Mouse (Mus musculus) kidney, adult 2 months (tissue): ENCODE results near the gene Fads2. TPM values are rescaled to one million over a fixed set of nuclear protein-coding genes. Genes with fewer than 3 reads are reported as not detected.

ENCODE experiments used
- DNase-seq: peaks from one replicate; pipeline ENCODE4 v3.0.0; 2021
- H3K27ac ChIP-seq: fragments of 200-500 bp; 2 replicates; pipeline ENCODE4 v1.5.1; 2012; ENCODE audit warnings: low read depth, low read length, control low read depth, inconsistent platforms; ENCODE audit not compliant: insufficient read depth
- H3K27me3 ChIP-seq: fragments of 200-500 bp; replicated peaks from 2 replicates; pipeline ENCODE4 v1.6.1; 2012; ENCODE audit warnings: mild to moderate bottlenecking, moderate library complexity, low read length, inconsistent platforms; ENCODE audit not compliant: control insufficient read depth, insufficient read depth
- H3K36me3 ChIP-seq: fragments of 200-500 bp; 2 replicates; pipeline ENCODE4 v1.6.1; 2012; ENCODE audit warnings: mild to moderate bottlenecking, moderate library complexity, low read length, inconsistent platforms; ENCODE audit not compliant: control insufficient read depth, insufficient read depth
- H3K4me1 ChIP-seq: fragments of 200-500 bp; 2 replicates; pipeline ENCODE4 v1.6.1; 2011; ENCODE audit warnings: low read length; ENCODE audit not compliant: control insufficient read depth, insufficient read depth
- H3K4me3 ChIP-seq: fragments of 200-500 bp; 2 replicates; pipeline ENCODE4 v1.5.1; 2011; ENCODE audit warnings: mild to moderate bottlenecking, low read depth, low read length, control low read depth; ENCODE audit not compliant: insufficient read depth
- CTCF ChIP-seq: fragments of 200-500 bp; conservative IDR thresholded peaks from 2 replicates; pipeline ENCODE4 v1.5.1; 2011; ENCODE audit warnings: low read depth, mild to moderate bottlenecking, control low read depth, low read length, moderate library complexity, mixed read lengths; ENCODE audit not compliant: insufficient read depth, insufficient read length
- POLR2A ChIP-seq: fragments of 200-500 bp; IDR thresholded peaks from one replicate; pipeline ENCODE4 v1.6.1; 2011; ENCODE audit warnings: low read depth, low read length, control low read depth
- WGBS: fragments of 180-500 bp; shearing (Covaris S2); methylation state at CpG from one replicate; pipeline ENCODE4 v1.1.7; 2018; 5-methylcytosine and 5-hydroxymethylcytosine counted together
- polyA plus RNA-seq: library from polyadenylated mRNA; depleted of rRNA; stranded (reverse); fragments of >200 nt; gene quantifications from 2 replicates; pipeline ENCODE4 v1.2.3, GENCODE M21; 2012

Gene Fads2
- polyA plus RNA-seq, 1 experiment, result 240 TPM

GRCm38 (mm10) chr19:10112956-10113355, 11.4 kb upstream of the Fads2 start:
- Histone ChIP-seq H3K27ac (no peak overlapping the region), H3K36me3 (no peaks in the 10 kb centered on the region), H3K4me1 (no peaks in the 10 kb centered on the region), H3K27me3 (no peaks in the 10 kb centered on the region), H3K4me3 (no peak overlapping the region)
- DNase-seq, result peak; percentile 35
- WGBS, result 56% methylated on average over 4 of the region's 4 CpGs
- TF ChIP-seq CTCF, result no peak

- Histone ChIP-seq H3K4me3 (no peak overlapping the region), H3K27ac (no peak overlapping the region), H3K36me3 (no peaks in the 10 kb centered on the region), H3K4me1 (no peaks in the 10 kb centered on the region), H3K27me3 (no peaks in the 10 kb centered on the region)
- TF ChIP-seq POLR2A (no peak), CTCF (no peak)
- 82% methylated on average over 2 of the region's 2 CpGs for WGBS
- DNase-seq, result no peak
These were observed 7.1 kb upstream of the Fads2 start for GRCm38 (mm10) chr19:10108666-10109065.

GRCm38 (mm10) chr19:10108129-10108528, 6.6 kb upstream of the Fads2 start:
- DNase-seq, result no peak
- no peak for TF ChIP-seq POLR2A
- no peaks in the 10 kb centered on the region for H3K27me3 ChIP-seq
- no peaks in the 10 kb centered on the region for H3K4me1 ChIP-seq
- H3K27ac ChIP-seq, result no peak overlapping the region
- 82% methylated on average over 1 of the region's 1 CpGs for WGBS
- no peak overlapping the region for H3K4me3 ChIP-seq
- H3K36me3 ChIP-seq, result no peaks in the 10 kb centered on the region

- H3K36me3 ChIP-seq, result no peaks in the 10 kb centered on the region
- H3K27ac ChIP-seq, result no peak overlapping the region
- H3K4me3 ChIP-seq, result no peak overlapping the region
- no peaks in the 10 kb centered on the region for H3K27me3 ChIP-seq
- DNase-seq, result no peak
- 81% methylated on average over 5 of the region's 5 CpGs for WGBS
- no peaks in the 10 kb centered on the region for H3K4me1 ChIP-seq
- TF ChIP-seq CTCF (no peak), POLR2A (no peak)
These were observed 5.6 kb upstream of the Fads2 start for GRCm38 (mm10) chr19:10107051-10107611.

GRCm38 (mm10) chr19:10106634-10107033, 5.1 kb upstream of the Fads2 start:
- no peak for DNase-seq
- TF ChIP-seq POLR2A (no peak), CTCF (no peak)
- Histone ChIP-seq H3K27ac (no peak overlapping the region), H3K36me3 (no peaks in the 10 kb centered on the region), H3K4me3 (no peak overlapping the region), H3K27me3 (no peaks in the 10 kb centered on the region), H3K4me1 (no peaks in the 10 kb centered on the region)
- WGBS, result 91% methylated on average over 2 of the region's 2 CpGs

- H3K36me3 ChIP-seq, result no peaks in the 10 kb centered on the region
- H3K27ac ChIP-seq, result no peak overlapping the region
- TF ChIP-seq POLR2A, result no peak
- TF ChIP-seq CTCF, result no peak
- no peak overlapping the region for H3K4me3 ChIP-seq
- H3K4me1 ChIP-seq, result 0 out of 2 replicates have a peak, but pooled peaks cover under 1% of the 10 kb centered on the region
- no peak for DNase-seq
- 80% methylated on average over 10 of the region's 10 CpGs for WGBS
- H3K27me3 ChIP-seq, result no peaks in the 10 kb centered on the region
These were observed 3.5 kb upstream of the Fads2 start for GRCm38 (mm10) chr19:10105034-10105493.

- Histone ChIP-seq H3K36me3 (no peaks in the 10 kb centered on the region), H3K27ac (no peak overlapping the region), H3K4me3 (no peak overlapping the region), H3K4me1 (0 out of 2 replicates have a peak, but pooled peaks cover 4% of the 10 kb centered on the region), H3K27me3 (no peaks in the 10 kb centered on the region)
- 88% methylated on average over 6 of the region's 6 CpGs for WGBS
- TF ChIP-seq CTCF (no peak), POLR2A (no peak)
- DNase-seq, result no peak
These were observed 2.7 kb upstream of the Fads2 start for GRCm38 (mm10) chr19:10104234-10104633.

GRCm38 (mm10) chr19:10102054-10102700, 631 bp upstream of the Fads2 start:
- Histone ChIP-seq H3K36me3 (no peaks in the 10 kb centered on the region), H3K4me3 (peak overlapping the region; percentile 64), H3K4me1 (0 out of 2 replicates have a peak, but pooled peaks cover 4% of the 10 kb centered on the region), H3K27me3 (no peaks in the 10 kb centered on the region), H3K27ac (no peak overlapping the region)
- DNase-seq, result peak; percentile 19
- WGBS, result 9% methylated on average over 22 of the region's 25 CpGs
- TF ChIP-seq CTCF (no peak), POLR2A (no peak)
